Mouse (Mus musculus): Measurements from ENCODE around the gene Dlgap3.

Dlgap3 gene

DNA sequence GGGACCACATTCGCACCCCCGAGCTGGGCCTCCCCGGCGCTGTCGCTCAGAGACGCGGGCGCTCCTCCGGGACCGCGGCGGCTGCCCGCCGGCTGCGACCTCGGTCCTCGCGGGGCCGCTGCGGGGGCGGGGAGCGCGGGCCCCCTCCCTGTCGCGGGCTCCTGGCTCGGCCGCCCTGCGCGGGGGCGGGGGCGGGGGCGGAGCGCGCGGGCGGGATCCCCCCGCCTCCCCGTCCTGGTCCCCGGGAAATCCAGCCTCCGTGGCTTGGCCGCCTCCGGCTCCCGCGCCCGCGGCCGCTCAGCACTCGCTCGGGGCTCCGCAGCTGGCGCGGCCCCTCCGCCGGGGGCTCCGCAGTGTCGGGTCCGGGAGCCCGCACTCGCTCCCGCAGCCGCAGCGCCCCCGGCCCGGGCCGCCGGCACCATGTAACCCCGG, at the start of gene Dlgap3:
Gene Dlgap3 (plus strand): TSS at position 291 of the 432 bp plus-strand sequence.
- DNase-seq (ENCODE audit: low spot score), result peak; percentile 5

GRCm38 (mm10) chr4:127123391-127123790, 45.6 kb upstream of the Dlgap3 start, which contains the start of gene Tmem35b:
Tmem35b (plus strand) TSS chr4:127123691.
- DNase-seq (ENCODE audit: low spot score), result no peak

DNA sequence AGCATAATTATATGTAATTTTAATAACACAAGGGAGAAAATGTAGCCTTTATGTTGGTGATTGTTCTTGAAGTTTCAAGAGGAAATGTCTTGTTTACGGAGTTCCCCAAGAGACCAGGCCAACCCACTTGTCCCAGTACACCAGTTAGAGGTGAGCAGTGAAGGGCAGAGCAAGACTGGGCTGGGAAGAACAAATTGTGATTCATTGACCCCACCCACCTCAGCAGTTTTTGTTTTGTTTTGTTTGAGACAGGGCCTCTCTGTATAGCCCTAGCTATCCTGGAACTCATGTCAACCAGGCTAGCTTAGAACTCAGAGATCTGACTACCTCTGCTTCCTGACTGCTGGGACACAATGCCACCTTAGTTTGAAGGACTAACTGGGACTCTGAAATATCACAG, 44.7 kb upstream of the Dlgap3 start:
- DNase-seq (ENCODE audit: low spot score), result no peak

GRCm38 (mm10) chr4:127125834-127126463, 43.1 kb upstream of the Dlgap3 start:
- peak; percentile 69 for DNase-seq (ENCODE audit: low spot score)

DNA sequence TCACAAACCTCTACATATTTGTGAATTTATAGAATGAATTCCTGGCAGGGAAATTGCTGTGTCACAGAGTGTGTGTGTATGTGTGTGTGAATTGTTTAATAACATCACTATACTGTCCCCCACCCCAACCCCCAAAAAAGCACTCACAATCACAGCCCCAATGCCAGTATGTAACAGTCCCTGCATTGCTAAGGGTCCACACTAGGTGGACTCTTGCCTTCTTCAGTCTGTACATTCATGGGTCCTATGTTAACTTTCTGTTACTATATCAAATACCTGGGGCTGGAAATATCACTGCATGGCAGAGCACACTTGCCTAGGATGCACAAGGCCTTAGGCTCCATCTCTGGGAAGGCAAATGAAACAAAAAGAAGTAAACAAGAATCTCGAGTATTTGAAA, 34.3 kb upstream of the Dlgap3 start:
- DNase-seq (ENCODE audit: low spot score), result no peak

DNA sequence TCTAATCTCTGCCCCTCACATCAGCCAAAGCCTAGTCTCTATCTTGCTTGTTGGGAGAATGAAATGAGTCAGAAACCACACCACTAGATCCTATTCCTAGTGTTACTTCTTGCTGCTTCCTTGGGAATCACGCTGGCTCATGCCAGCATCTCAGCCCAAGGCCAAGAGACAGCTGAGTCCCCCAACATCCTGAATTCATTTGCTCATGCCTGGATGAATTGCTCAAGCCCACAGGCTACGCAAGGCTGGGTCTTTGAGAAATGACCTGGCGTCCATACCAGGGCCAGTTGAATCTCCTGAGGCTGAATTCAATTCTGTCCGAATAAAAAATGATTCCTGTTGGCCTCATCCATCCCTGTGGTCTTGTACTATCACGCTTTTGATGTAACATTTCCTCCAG, 31.4 kb upstream of the Dlgap3 start:
- DNase-seq (ENCODE audit: low spot score), result no peak

- no peak for DNase-seq (ENCODE audit: low spot score)
These were observed 30.5 kb upstream of the Dlgap3 start for GRCm38 (mm10) chr4:127138486-127138885.

- DNase-seq (ENCODE audit: low spot score), result no peak
These were observed 19.0 kb upstream of the Dlgap3 start for GRCm38 (mm10) chr4:127150031-127150430.

GRCm38 (mm10) chr4:127153345-127153744, 15.7 kb upstream of the Dlgap3 start:
- no peak for DNase-seq (ENCODE audit: low spot score)

GRCm38 (mm10) chr4:127155757-127156156, 13.2 kb upstream of the Dlgap3 start:
- no peak for DNase-seq (ENCODE audit: low spot score)

DNA sequence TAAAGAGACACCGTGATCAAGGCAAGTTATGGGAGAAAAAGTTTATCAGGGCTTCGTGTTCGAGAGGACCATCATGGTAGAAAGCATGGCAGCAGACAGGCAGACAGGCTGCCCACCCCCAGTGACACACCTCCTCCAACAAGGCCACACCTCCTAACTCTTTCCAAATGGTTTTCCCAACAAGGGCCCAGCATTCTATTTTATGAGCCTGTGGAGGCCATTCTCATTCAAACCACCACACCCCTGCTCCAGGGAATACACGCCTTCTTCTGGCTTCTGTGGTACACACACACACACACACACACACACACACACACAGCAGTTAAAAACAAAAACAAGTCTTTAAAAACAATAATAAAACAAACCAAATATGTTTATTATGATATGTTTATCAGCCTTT, 11.3 kb upstream of the Dlgap3 start:
- no peak for DNase-seq (ENCODE audit: low spot score)

DNA sequence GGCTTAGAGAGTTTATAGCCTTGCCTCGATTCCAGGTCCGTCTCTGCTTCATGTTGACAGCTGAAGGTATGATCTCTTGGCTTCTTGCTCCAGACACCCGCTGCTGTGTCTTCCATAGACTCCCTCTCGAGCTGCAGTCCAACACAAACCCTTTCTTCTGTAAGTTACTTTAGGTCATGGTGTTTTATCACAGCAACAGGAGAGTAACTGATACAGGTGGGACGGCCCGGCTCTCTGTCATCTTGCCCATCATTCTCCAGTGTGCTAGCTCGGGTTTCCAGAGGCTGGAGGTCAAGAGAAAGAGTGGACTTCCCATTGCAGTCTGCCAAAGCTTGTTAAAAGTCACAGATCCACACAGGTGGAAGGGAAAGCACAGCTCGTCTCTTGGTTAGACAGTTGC, 5.1 kb upstream of the Dlgap3 start:
- no peak for DNase-seq (ENCODE audit: low spot score)

GRCm38 (mm10) chr4:127167096-127167495, 1.9 kb upstream of the Dlgap3 start:
- DNase-seq (ENCODE audit: low spot score), result no peak

GRCm38 (mm10) chr4:127167731-127168130, 1.3 kb upstream of the Dlgap3 start:
- DNase-seq (ENCODE audit: low spot score), result no peak

- peak; percentile 9 for DNase-seq (ENCODE audit: low spot score)
These were observed 642 bp upstream of the Dlgap3 start for GRCm38 (mm10) chr4:127168211-127168913.

GRCm38 (mm10) chr4:127169346-127170221, 580 bp downstream of the Dlgap3 start:
- DNase-seq (ENCODE audit: low spot score), result no peak

- DNase-seq (ENCODE audit: low spot score), result no peak
These were observed 1.9 kb downstream of the Dlgap3 start for GRCm38 (mm10) chr4:127170866-127171265.

DNA sequence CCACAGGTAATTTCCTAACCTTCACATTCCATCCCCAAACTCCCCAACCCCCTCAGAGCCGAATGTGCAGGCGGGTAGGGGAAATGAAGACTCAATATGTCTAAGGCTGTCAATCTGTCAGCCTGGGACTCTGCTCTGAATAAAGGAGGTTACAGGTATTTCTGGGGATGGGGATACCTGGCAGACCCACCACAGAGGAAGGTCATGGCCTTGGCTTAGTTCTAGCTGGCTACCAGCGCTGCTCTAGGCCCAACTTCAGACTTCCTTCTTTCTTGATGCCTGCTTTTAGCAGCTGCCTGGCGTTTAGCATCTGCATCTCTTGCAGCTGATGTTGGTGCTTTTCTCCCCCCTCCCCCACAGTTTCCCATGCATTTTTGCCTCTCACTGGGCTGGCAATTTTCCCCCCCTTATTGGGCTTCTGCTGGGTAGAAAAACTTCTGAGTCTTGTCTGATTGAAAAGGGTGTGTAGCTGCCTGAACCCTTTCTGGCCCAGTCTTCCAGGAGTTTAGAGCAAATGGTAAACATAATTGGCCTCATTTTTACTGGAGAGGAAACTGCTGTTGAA, 2.4 kb downstream of the Dlgap3 start:
- DNase-seq (ENCODE audit: low spot score), result no peak

DNA sequence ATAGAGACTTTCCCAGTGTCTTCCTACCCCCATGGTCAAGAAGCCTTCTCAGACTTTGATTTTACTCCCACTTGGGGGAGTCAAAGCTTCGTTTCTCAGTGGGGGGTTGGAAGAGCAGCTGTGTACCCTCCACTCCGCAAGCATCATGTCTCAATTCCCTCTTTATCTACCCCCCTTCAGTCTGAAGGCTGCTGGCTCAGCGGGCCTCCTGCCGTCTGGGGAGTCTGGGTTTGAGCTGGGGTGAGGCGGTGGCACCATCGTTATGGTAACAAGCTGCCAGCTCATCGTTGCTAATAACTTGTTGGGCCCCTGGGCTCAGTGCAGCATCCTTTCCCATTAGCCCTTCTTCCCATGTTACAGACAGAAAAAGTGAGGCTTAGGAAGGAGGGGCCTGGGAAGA, 3.1 kb downstream of the Dlgap3 start:
- DNase-seq (ENCODE audit: low spot score), result no peak

GRCm38 (mm10) chr4:127172614-127173013, 3.6 kb downstream of the Dlgap3 start:
- DNase-seq (ENCODE audit: low spot score), result no peak

GRCm38 (mm10) chr4:127173461-127173860, 4.5 kb downstream of the Dlgap3 start:
- peak; percentile 54 for DNase-seq (ENCODE audit: low spot score)

Data from ovary, postnatal 10 days (tissue).